Mouse (Mus musculus): ENCODE measurements around the gene Slc35g3. TPM values are rescaled to one million over a fixed set of nuclear protein-coding genes. Genes with fewer than 3 reads are reported as not detected.

The Slc35g3 gene
- polyA plus RNA-seq, 1 experiment from 2014 or later: 0.18 TPM

- ATAC-seq (replicated peaks; ENCODE audit: extremely low read depth, insufficient read depth, low FRiP score): no peak
- no peaks in the 10 kb centered on the region for H3K9me3 ChIP-seq (replicated peaks; ENCODE audit: control insufficient read depth, low read length)
- H3K4me1 ChIP-seq (ENCODE audit: control insufficient read depth, insufficient read depth, low read length): peaks cover 21% of the 10 kb centered on the region
- no peak overlapping the region for H3K9ac ChIP-seq (ENCODE audit: low read length)
- no peak overlapping the region for H3K4me3 ChIP-seq (ENCODE audit: low read length)
- WGBS: 74% methylated on average over 7 of the region's 7 CpGs
- H3K36me3 ChIP-seq (ENCODE audit: control insufficient read depth, insufficient read depth): no peaks in the 10 kb centered on the region
- H3K27me3 ChIP-seq (ENCODE audit: control insufficient read depth, insufficient read depth, low read length): no peaks in the 10 kb centered on the region
- H3K4me2 ChIP-seq (ENCODE audit: low read depth, low read length): no peak overlapping the region
- no peak overlapping the region for H3K27ac ChIP-seq (ENCODE audit: low read length)
These were observed 1.8 kb upstream of the Slc35g3 start for GRCm38 (mm10) chr11:69763551-69763950.

DNA sequence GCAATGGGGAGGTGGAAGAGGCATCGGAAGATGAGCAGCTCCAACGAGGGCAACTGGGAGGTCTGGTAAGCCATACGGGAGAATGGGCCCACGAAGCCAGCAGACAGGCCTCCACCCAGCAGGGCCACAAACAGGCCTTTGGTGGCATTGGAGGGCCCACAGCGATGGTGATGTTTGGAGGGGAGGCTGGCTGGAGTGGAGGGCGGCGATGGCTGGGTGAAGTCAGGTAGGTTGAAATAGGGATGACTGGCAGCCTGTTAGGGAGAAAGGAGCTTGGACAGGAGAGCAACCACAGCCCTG is 917 bp downstream of the Slc35g3 start:
- Histone ChIP-seq H3K4me1 (ENCODE audit: control insufficient read depth, insufficient read depth, low read length) (peaks cover 30% of the 10 kb centered on the region), H3K36me3 (ENCODE audit: control insufficient read depth, insufficient read depth) (no peaks in the 10 kb centered on the region), H3K27me3 (ENCODE audit: control insufficient read depth, insufficient read depth, low read length) (no peaks in the 10 kb centered on the region), H3K4me2 (ENCODE audit: low read depth, low read length) (no peak overlapping the region), H3K27ac (ENCODE audit: low read length) (no peak overlapping the region), H3K9ac (ENCODE audit: low read length) (no peak overlapping the region), H3K4me3 (ENCODE audit: low read length) (no peak overlapping the region), H3K9me3 (replicated peaks; ENCODE audit: control insufficient read depth, low read length) (no peaks in the 10 kb centered on the region)
- ATAC-seq (replicated peaks; ENCODE audit: extremely low read depth, insufficient read depth, low FRiP score): no peak
- 97% methylated on average over 7 of the region's 7 CpGs for WGBS

GRCm38 (mm10) chr11:69760160-69760900 is 1.4 kb downstream of the Slc35g3 start:
- WGBS: 80% methylated on average over 14 of the region's 14 CpGs
- no peak for ATAC-seq (replicated peaks; ENCODE audit: extremely low read depth, insufficient read depth, low FRiP score)
- H3K4me2 ChIP-seq (ENCODE audit: low read depth, low read length): peak overlapping the region; percentile 88
- no peak overlapping the region for H3K4me3 ChIP-seq (ENCODE audit: low read length)
- H3K9me3 ChIP-seq (replicated peaks; ENCODE audit: control insufficient read depth, low read length): no peaks in the 10 kb centered on the region
- H3K27ac ChIP-seq (ENCODE audit: low read length): peak overlapping the region; percentile 99
- no peaks in the 10 kb centered on the region for H3K36me3 ChIP-seq (ENCODE audit: control insufficient read depth, insufficient read depth)
- H3K4me1 ChIP-seq (ENCODE audit: control insufficient read depth, insufficient read depth, low read length): peaks cover 33% of the 10 kb centered on the region
- H3K9ac ChIP-seq (ENCODE audit: low read length): peak overlapping the region; percentile 34; the same call in 1 of the 2 replicates
- H3K27me3 ChIP-seq (ENCODE audit: control insufficient read depth, insufficient read depth, low read length): no peaks in the 10 kb centered on the region

DNA sequence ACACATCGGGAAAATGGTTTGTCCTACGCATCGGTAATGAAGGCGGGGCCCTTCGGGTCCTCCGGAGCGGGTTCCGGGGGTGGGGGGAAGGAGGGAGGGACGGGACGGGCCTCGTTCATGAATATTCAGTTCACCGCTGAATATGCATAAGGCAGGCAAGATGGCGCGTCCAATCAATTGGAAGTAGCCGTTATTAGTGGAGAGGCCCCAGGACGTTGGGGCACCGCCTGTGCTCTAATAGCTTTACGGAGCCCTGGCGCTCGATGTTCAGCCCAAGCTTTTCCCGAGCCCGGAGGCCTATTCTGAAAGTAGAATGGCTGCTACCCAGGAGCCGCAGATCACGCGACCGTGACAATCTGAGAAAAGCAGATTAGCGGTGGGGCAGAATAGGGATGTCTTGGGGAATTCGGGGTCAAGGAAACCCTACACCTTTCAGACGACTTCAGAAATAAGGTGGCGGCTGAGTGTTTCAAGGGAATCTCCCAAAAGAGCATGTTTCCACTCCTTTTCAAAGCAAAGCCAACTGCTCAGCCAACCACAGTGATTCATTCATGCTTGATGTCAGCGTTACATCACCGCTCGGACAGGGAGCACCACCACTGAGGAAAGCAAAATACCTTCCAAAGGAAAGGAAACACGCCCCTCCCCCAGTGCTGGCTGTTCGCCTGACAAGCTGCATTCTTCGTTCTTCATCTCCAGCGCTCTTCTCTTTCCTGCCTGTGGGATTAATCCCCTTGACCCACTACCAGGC is 2.6 kb downstream of the Slc35g3 start:
- Histone ChIP-seq H3K9me3 (replicated peaks; ENCODE audit: control insufficient read depth, low read length) (no peaks in the 10 kb centered on the region), H3K27ac (ENCODE audit: low read length) (peak overlapping the region; percentile 99), H3K4me1 (ENCODE audit: control insufficient read depth, insufficient read depth, low read length) (peaks cover 38% of the 10 kb centered on the region), H3K27me3 (ENCODE audit: control insufficient read depth, insufficient read depth, low read length) (no peaks in the 10 kb centered on the region), H3K9ac (ENCODE audit: low read length) (peak overlapping the region; percentile 83), H3K4me3 (ENCODE audit: low read length) (peak overlapping the region; percentile 78), H3K4me2 (ENCODE audit: low read depth, low read length) (peak overlapping the region; percentile 88), H3K36me3 (ENCODE audit: control insufficient read depth, insufficient read depth) (no peaks in the 10 kb centered on the region)
- peak; percentile 85 for ATAC-seq (replicated peaks; ENCODE audit: extremely low read depth, insufficient read depth, low FRiP score)
- under 1% methylated on average over 37 of the region's 37 CpGs for WGBS

GRCm38 (mm10) chr11:69758478-69758970 is 3.2 kb downstream of the Slc35g3 start, which contains the start of gene Polr2a:
Polr2a (minus strand) TSS chr11:69758637.
- H3K4me1 ChIP-seq (ENCODE audit: control insufficient read depth, insufficient read depth, low read length): peaks cover 38% of the 10 kb centered on the region
- H3K36me3 ChIP-seq (ENCODE audit: control insufficient read depth, insufficient read depth): no peaks in the 10 kb centered on the region
- peak within 1 kb of the TSS; percentile 99 for H3K27ac ChIP-seq (ENCODE audit: low read length)
- peak; percentile 96 for ATAC-seq (replicated peaks; ENCODE audit: extremely low read depth, insufficient read depth, low FRiP score)
- under 1% methylated on average over 35 of the region's 36 CpGs for WGBS
- H3K9ac ChIP-seq (ENCODE audit: low read length): peak within 1 kb of the TSS; percentile 83
- no peaks in the 10 kb centered on the region for H3K27me3 ChIP-seq (ENCODE audit: control insufficient read depth, insufficient read depth, low read length)
- peak within 1 kb of the TSS; percentile 88 for H3K4me2 ChIP-seq (ENCODE audit: low read depth, low read length)
- H3K9me3 ChIP-seq (replicated peaks; ENCODE audit: control insufficient read depth, low read length): no peaks in the 10 kb centered on the region
- H3K4me3 ChIP-seq (ENCODE audit: low read length): peak within 1 kb of the TSS; percentile 78

- WGBS: under 1% methylated on average over 26 of the region's 26 CpGs
- H3K4me2 ChIP-seq (ENCODE audit: low read depth, low read length): peak overlapping the region; percentile 88
- no peaks in the 10 kb centered on the region for H3K27me3 ChIP-seq (ENCODE audit: control insufficient read depth, insufficient read depth, low read length)
- H3K27ac ChIP-seq (ENCODE audit: low read length): peak overlapping the region; percentile 99
- H3K9me3 ChIP-seq (replicated peaks; ENCODE audit: control insufficient read depth, low read length): no peaks in the 10 kb centered on the region
- H3K4me3 ChIP-seq (ENCODE audit: low read length): peak overlapping the region; percentile 78
- H3K9ac ChIP-seq (ENCODE audit: low read length): peak overlapping the region; percentile 82
- peaks cover 39% of the 10 kb centered on the region for H3K4me1 ChIP-seq (ENCODE audit: control insufficient read depth, insufficient read depth, low read length)
- H3K36me3 ChIP-seq (ENCODE audit: control insufficient read depth, insufficient read depth): no peaks in the 10 kb centered on the region
- ATAC-seq (replicated peaks; ENCODE audit: extremely low read depth, insufficient read depth, low FRiP score): peak; percentile 86
These were observed 3.7 kb downstream of the Slc35g3 start for GRCm38 (mm10) chr11:69758090-69758456.

DNA sequence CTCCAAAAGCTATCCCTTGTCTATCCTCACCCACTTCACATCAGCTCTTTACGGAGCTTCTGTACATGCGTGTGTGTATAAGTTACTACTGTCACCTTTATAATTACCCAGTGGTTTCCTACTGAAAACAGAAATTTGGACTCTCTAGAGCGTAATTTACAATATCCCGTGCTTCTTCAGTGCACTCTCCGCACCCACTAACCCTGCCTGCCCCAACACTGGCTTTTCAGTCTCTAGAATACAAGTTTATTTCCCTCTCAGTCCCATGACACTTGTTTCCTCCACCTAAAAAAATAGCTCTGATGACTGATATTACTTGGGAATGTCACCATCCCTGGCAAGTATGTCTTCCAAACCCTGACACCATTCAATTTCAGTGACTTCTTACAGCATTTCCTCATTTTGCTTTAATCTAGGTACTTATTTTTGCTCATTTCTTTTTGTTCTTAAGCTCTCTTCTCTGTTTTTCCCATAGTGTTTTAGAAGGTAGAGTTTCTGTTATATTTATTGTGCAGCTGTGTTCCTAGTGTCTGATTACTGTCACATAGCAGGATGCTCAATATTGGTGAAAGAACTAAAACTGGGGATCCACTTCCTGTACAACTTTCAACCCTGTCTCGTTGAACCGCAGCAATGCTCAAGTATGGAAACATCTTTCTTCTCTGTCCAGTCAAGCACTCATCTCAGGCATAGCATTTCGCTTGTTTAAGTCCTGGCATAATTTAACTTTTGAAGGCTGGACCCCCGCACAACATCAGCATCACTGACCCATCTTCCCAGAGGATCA is 4.3 kb downstream of the Slc35g3 start:
- Histone ChIP-seq H3K36me3 (ENCODE audit: control insufficient read depth, insufficient read depth) (no peaks in the 10 kb centered on the region), H3K4me3 (ENCODE audit: low read length) (peak overlapping the region; percentile 78), H3K4me2 (ENCODE audit: low read depth, low read length) (peak overlapping the region; percentile 88), H3K9ac (ENCODE audit: low read length) (peak overlapping the region; percentile 82), H3K27me3 (ENCODE audit: control insufficient read depth, insufficient read depth, low read length) (no peaks in the 10 kb centered on the region), H3K9me3 (replicated peaks; ENCODE audit: control insufficient read depth, low read length) (no peaks in the 10 kb centered on the region), H3K27ac (ENCODE audit: low read length) (peak overlapping the region; percentile 99), H3K4me1 (ENCODE audit: control insufficient read depth, insufficient read depth, low read length) (peaks cover 41% of the 10 kb centered on the region)
- ATAC-seq (replicated peaks; ENCODE audit: extremely low read depth, insufficient read depth, low FRiP score): no peak
- WGBS: 40% methylated on average over 9 of the region's 9 CpGs

DNA sequence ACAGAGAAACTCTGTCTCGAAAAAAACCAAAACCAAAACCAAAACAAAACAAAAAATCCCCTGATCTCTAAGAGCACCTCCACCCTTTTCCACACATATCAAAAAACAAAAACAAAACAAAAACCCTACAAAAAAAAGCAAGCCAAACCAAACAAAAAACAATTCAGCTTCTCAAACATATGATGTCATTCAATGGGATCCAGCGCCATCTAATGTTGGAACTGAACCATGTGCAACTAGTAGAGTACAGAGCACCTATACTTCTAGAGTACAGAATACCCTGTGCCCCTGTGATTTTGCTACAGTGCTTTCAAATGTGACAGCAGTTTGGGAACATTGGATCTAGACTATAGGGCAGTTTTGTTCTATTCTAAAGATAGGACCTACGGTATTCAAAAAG is 7.1 kb downstream of the Slc35g3 start:
- Histone ChIP-seq H3K4me2 (ENCODE audit: low read depth, low read length) (no peak overlapping the region; the same call in 1 of the 2 replicates), H3K9ac (ENCODE audit: low read length) (no peak overlapping the region), H3K4me1 (ENCODE audit: control insufficient read depth, insufficient read depth, low read length) (peaks cover 40% of the 10 kb centered on the region), H3K4me3 (ENCODE audit: low read length) (no peak overlapping the region), H3K36me3 (ENCODE audit: control insufficient read depth, insufficient read depth) (no peaks in the 10 kb centered on the region), H3K27ac (ENCODE audit: low read length) (no peak overlapping the region), H3K9me3 (replicated peaks; ENCODE audit: control insufficient read depth, low read length) (no peaks in the 10 kb centered on the region), H3K27me3 (ENCODE audit: control insufficient read depth, insufficient read depth, low read length) (no peaks in the 10 kb centered on the region)
- ATAC-seq (replicated peaks; ENCODE audit: extremely low read depth, insufficient read depth, low FRiP score): no peak
- WGBS: 46% methylated on average over 3 of the region's 3 CpGs
